Mouse (Mus musculus) gonadal fat pad, adult 2 months (tissue): ENCODE results near the gene Flt3. TPM values are rescaled to one million over a fixed set of nuclear protein-coding genes. Genes with fewer than 3 reads are reported as not detected.

Experiments used
- DNase-seq: peaks from one replicate; pipeline ENCODE4 v3.0.0-alpha.2; 2012; ENCODE audit warnings: low read depth
- polyA plus RNA-seq: library from polyadenylated mRNA; depleted of rRNA; stranded (reverse); fragments of >200 nt; gene quantifications from 2 replicates; pipeline ENCODE4 v1.2.3, GENCODE M21; 2012

Flt3 gene
- polyA plus RNA-seq, 1 experiment: 0.38 TPM

- DNase-seq: no peak
These were observed 87.2 kb downstream of the Flt3 start for GRCm38 (mm10) chr5:147312830-147313685.

GRCm38 (mm10) chr5:147309786-147310185 is 90.5 kb downstream of the Flt3 start:
- DNase-seq: no peak

GRCm38 (mm10) chr5:147308451-147308850 is 91.8 kb downstream of the Flt3 start:
- no peak for DNase-seq

DNA sequence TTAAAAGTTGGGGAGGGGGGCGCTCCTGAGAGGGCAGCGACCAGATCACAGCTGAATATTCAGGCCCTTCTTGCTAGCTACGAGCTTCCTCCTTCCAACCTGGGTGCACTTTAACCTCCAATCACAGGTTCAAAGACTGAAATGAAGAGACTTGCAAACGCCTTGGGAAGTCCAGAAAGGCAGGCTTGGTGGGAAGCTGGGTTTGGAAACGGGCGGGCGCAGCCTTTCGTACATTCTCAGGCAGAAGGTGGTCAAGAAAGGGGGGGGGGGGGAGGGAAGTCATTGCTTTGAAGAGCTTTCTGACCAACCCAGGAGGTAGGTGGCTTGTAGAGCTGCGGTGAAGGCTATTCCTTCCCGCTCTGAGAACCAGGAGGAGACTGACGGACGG is 92.9 kb downstream of the Flt3 start:
- DNase-seq: no peak

DNA sequence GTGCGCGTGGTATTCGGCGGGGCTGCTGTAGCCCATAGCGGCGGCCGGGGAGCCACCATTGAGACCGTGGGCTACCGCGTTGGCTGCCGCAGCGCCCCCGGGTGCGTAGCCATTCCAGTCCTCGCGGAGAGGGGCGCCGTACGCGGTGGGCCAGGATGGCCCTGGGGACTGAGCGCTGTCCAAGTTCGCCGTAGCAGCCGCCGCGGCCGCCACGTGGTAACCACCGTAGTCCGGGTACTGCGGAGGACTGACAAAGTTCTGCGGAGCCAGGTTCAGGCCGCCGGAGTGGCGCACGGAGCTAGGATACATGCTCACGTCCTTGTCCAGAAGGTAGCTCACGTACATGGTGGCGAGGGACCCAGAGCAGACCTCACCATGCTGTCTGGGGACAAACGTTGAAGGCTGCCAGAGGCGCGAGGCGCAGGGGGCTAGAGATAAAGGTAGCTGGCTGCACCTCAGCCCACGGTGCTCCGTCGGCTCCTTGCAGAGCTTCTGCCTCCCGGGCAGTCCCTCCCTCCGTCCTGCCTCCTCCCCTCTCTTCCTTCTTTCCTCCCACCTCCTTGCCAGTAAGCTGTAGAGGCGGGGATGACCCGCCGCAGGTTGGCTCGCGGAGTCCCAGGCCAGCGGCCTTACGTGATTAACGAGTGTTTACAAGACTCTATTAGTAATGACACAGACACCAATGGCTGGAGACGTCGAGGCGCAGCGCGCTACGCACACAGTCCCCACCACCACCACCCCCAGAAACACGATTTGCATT is 93.5 kb downstream of the Flt3 start, which contains the start of gene Cdx2:
Cdx2 (minus strand) TSS at position 633 of the 760 bp plus-strand sequence.
- DNase-seq: no peak

DNA sequence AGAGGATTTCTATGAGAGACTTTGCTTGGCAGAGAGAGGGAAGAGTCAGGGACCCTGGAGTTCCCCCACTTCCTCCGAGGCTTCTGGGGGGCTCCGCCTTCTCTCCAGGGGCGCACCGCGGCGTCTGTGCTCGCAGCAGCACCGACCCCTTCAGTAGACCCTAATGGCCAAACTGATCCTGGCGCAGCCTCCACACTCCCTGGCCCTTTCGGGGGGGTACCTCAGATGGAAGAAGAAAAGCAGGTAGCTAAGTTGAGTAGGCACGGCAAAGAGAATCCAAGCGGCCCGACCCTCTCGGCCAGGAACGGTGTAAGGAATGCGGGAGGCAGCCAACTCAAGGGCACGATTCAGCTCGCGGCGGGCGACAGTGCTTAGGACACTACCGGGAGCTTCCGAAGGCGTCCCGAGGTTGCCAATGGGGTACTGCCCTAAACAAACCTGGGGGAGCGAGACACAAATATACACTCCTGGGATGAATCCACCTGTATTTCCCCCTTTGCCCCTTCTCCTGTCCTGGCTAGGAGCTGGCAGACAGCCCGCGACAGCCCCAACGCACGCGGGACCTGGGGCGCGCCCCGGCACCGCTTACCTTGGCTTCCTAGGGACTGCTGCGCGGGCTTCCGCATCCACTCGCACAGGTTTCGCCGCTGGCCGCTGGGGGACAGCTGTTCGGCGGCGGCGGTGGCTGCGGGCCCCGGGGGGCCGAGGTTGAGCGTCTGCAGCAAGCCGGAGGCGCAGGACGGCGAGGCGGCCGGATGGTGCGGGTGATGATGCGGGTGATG is 94.2 kb downstream of the Flt3 start:
- DNase-seq: no peak

GRCm38 (mm10) chr5:147305166-147305565 is 95.1 kb downstream of the Flt3 start:
- DNase-seq: no peak

- no peak for DNase-seq
These were observed 95.8 kb downstream of the Flt3 start for GRCm38 (mm10) chr5:147304276-147305155.

GRCm38 (mm10) chr5:147302746-147303400 is 97.4 kb downstream of the Flt3 start:
- no peak for DNase-seq

GRCm38 (mm10) chr5:147302141-147302540 is 98.1 kb downstream of the Flt3 start:
- no peak for DNase-seq

DNA sequence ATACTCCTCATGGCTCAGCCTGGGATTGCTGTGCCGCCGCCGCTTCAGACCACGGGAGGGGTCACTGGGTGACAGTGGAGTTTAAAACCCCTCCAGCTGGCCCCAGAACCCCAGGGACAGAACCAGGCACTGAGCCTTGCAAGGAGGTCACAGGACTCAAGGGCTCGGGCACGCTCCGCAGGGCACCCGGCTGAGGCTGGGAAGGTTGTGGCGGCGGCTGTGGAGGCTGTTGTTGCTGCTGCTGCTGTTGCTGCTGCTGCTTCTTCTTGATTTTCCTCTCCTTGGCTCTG is 98.6 kb downstream of the Flt3 start:
- DNase-seq: no peak

GRCm38 (mm10) chr5:147300917-147301780 is 99.1 kb downstream of the Flt3 start:
- DNase-seq: no peak

GRCm38 (mm10) chr5:147300001-147300363 is 100.3 kb downstream of the Flt3 start:
- no peak for DNase-seq

DNA sequence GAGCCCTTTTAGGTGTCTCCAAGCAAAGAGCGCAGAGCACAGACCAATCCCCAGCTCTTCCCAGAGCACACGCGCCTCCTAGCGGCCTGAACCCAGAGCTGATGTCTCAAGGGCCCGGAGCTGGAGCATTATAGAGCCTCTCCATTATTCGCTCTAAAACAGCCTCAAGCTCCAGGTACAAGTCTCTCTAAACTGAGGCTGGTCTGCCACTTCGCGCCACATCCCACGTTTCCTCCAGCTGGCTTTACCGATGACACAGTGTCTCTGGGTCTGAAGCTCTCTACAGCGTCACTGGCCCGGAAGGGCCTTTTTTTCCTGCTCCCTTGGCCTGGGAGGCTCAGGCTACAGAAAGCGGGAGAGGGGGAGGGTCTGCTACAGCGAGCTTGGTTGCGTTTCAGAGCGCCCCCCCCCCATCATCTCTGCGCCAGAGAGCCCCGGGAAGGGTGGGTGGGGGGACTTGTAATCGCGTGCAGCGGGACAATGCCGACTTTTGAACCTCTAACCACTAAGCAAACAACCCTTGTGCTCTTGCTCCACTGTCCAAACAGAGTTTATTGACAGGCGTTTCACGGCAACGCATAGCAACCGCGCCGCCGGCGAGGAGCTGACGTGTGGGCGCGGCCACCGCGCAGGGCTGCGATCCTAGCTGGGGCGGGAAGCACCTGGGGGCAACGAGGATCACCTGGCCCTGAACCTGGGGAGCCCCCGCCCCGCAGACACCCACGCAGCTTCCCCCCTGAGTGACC is 100.9 kb downstream of the Flt3 start:
- no peak for DNase-seq

- no peak for DNase-seq
These were observed 103.0 kb downstream of the Flt3 start for GRCm38 (mm10) chr5:147297249-147297648.

DNA sequence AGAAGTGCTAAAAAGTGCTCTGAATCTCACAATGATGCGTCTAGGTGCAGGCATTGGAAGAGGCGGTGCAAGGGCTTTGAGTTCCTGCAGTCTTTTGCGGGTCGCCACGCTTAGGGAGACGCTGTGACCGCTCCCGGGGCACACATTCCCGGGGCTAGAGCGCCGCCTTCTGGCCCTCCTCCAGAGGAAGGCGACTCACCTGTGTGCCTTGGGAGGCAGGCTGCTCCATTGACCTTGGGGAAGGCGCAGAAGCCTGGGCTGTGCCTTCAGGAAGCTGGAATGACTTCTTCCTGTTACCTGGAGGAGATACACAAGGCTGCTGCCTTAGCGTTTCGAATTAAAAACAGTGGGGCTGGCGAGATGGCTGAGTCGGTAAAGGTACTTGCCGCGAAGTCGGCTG is 106.2 kb downstream of the Flt3 start:
- DNase-seq: no peak

DNA sequence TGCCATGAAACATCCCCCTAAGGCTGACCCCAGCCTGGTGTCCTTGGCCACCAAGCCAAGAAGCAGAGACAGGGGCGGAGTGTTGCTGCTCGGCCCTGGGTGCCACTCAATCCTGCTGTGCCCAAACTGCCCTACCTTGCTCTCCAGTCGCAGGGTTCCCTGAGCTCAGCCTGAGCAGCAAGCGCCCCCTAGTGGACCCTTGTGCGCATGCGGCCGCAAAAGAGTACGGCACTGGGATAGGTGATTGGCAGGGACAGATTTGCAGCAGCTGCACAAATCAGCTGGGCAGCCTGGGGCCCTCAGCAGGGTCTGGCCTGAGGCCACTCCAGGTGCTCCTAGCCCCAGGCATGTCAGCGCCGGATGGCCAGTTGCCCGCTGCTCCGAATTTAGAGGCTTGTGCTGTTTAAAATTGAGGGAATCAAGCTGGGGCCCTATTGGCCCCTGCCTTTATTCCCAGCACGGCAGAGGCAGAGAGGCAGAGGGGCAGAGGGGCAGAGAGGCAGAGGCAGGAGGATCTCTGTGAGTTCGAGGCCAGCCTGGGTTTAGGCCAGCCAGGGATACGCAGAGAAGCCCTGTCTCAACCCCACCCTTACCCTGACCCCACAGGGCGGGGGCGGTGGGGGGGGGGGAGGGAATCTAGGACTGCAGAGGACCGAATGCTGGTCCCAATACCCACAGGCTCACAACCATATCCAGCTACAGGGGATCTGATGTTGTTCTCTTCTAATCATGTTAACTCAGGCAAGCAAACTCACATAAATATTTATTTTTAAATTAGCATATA is 107.0 kb downstream of the Flt3 start:
- no peak for DNase-seq

DNA sequence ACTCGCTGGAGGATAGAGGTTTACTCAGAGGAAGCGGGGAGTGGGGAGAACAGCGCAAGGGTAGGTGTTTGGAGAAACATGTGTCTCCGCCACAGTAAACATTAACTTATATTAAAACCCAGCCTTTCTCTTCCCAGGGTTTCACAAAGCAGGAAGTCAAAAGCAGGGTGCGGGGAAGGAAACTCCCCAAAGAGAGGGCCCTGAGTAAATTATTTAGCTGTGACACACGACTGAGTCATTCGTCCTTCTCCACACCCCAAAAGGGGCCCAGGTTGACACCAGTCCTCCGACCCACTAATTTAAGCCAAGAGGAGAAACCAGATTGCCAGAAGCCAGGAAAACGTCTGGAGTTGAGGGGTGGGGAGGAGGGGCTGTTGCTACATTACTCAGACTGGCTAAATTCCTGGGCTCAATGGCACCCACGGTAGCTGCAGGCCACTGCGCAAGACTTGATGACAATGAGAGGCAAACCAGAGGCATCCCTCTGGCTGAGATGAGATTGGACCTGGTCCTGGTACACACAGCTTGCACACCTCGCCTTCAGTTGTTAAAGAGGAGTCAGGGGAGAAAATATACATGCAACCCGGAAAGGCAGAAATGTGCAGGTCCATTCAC is 107.7 kb downstream of the Flt3 start:
- no peak for DNase-seq
